Mouse (Mus musculus) stomach, embryonic 16.5 days (tissue): Measurements from ENCODE around the gene Irak3. TPM values are rescaled to one million over a fixed set of nuclear protein-coding genes. Genes with fewer than 3 reads are reported as not detected.
A peak's percentile ranks its signal among the peaks of the same experiment; 100 is the strongest.

Experiments
- ATAC-seq: fragments of 200-750 bp; cut with Nextera tagmentation; 2 replicates; pipeline ENCODE4 v1.8.0; 2017; ENCODE audit warnings: moderate number of reproducible peaks, moderate TSS enrichment; ENCODE audit not compliant: insufficient read depth, low FRiP score
- H3K27ac ChIP-seq: fragments of 300-500 bp; sonication (generic); 2 replicates; pipeline ENCODE4 v1.5.1; 2014; ENCODE audit warnings: low read length
- H3K27me3 ChIP-seq: fragments of 300-500 bp; sonication (generic); 2 replicates; pipeline ENCODE4 v1.6.1; 2014; ENCODE audit warnings: low read length, control low read depth, mixed read lengths; ENCODE audit not compliant: control insufficient read depth, insufficient read depth
- H3K36me3 ChIP-seq: fragments of 300-500 bp; sonication (generic); 2 replicates; pipeline ENCODE4 v1.6.1; 2014; ENCODE audit warnings: low read length; ENCODE audit not compliant: control insufficient read depth, insufficient read depth
- H3K4me1 ChIP-seq: fragments of 300-500 bp; sonication (generic); 2 replicates; pipeline ENCODE4 v1.6.1; 2014; ENCODE audit warnings: low read length, control low read depth, mixed read lengths; ENCODE audit not compliant: control insufficient read depth, insufficient read depth
- H3K4me2 ChIP-seq: fragments of 300-500 bp; sonication (generic); 2 replicates; pipeline ENCODE4 v1.6.1; 2014; ENCODE audit warnings: low read depth, low read length, mixed read lengths
- H3K4me3 ChIP-seq: fragments of 300-500 bp; sonication (generic); replicated peaks from 2 replicates; pipeline ENCODE4 v1.5.1; 2014; ENCODE audit warnings: mild to moderate bottlenecking, low read length
- H3K9ac ChIP-seq: fragments of 300-500 bp; sonication (generic); 2 replicates; pipeline ENCODE4 v1.6.1; 2014; ENCODE audit warnings: low read length
- H3K9me3 ChIP-seq: fragments of 300-500 bp; sonication (generic); replicated peaks from 2 replicates; pipeline ENCODE4 v1.6.1; 2016; ENCODE audit warnings: low read length, control low read depth; ENCODE audit not compliant: control insufficient read depth
- WGBS: fragments of 180-500 bp; shearing (Covaris S2); extraction: QIAGEN DNeasy Blood & Tissue Kit; methylation state at CpG from one replicate; pipeline ENCODE4 v1.1.7; 2014; 5-methylcytosine and 5-hydroxymethylcytosine counted together
- polyA plus RNA-seq: library from polyadenylated mRNA; unstranded; fragments of >200 nt; fragmentation: Nextera tagmentation; extraction: Ambion mirVana; gene quantifications from 2 replicates; pipeline ENCODE4 v1.2.1, GENCODE M21; 2015

Irak3 gene
- polyA plus RNA-seq, 1 experiment from 2014 or later, result 1.1 TPM

- Histone ChIP-seq H3K27ac (no peak overlapping the region), H3K9ac (no peak overlapping the region), H3K9me3 (no peaks in the 10 kb centered on the region), H3K4me1 (no peaks in the 10 kb centered on the region), H3K4me3 (no peak overlapping the region), H3K36me3 (no peaks in the 10 kb centered on the region), H3K27me3 (no peaks in the 10 kb centered on the region), H3K4me2 (no peak overlapping the region)
- no peak for ATAC-seq
- WGBS, result 72% methylated on average over 5 of the region's 5 CpGs
Observed at GRCm38 (mm10) chr10:120169841-120170240, 32.1 kb downstream of the Irak3 start.

- Histone ChIP-seq H3K4me3 (no peak overlapping the region), H3K27me3 (no peaks in the 10 kb centered on the region), H3K9me3 (no peaks in the 10 kb centered on the region), H3K9ac (peak overlapping the region; percentile 26; the same call in 1 of the 2 replicates), H3K36me3 (no peaks in the 10 kb centered on the region), H3K4me2 (no peak overlapping the region), H3K27ac (no peak overlapping the region; the same call in 1 of the 2 replicates), H3K4me1 (no peaks in the 10 kb centered on the region)
- WGBS, result 43% methylated on average over 10 of the region's 10 CpGs
- no peak for ATAC-seq
Observed at GRCm38 (mm10) chr10:120169064-120169463, 32.9 kb downstream of the Irak3 start.

- 71% methylated on average over 1 of the region's 1 CpGs for WGBS
- H3K4me2 ChIP-seq, result no peak overlapping the region
- no peaks in the 10 kb centered on the region for H3K9me3 ChIP-seq
- H3K4me3 ChIP-seq, result no peak overlapping the region
- no peaks in the 10 kb centered on the region for H3K36me3 ChIP-seq
- no peak overlapping the region for H3K27ac ChIP-seq
- H3K27me3 ChIP-seq, result no peaks in the 10 kb centered on the region
- no peaks in the 10 kb centered on the region for H3K4me1 ChIP-seq
- H3K9ac ChIP-seq, result no peak overlapping the region
- peak; percentile 56; the same call in 1 of the 2 replicates for ATAC-seq
Observed at GRCm38 (mm10) chr10:120168070-120168469, 33.9 kb downstream of the Irak3 start.

GRCm38 (mm10) chr10:120165793-120166503, 36.0 kb downstream of the Irak3 start:
- Histone ChIP-seq H3K4me3 (no peak overlapping the region), H3K27ac (no peak overlapping the region), H3K4me1 (no peaks in the 10 kb centered on the region), H3K9me3 (no peaks in the 10 kb centered on the region), H3K27me3 (no peaks in the 10 kb centered on the region), H3K9ac (no peak overlapping the region), H3K4me2 (no peak overlapping the region), H3K36me3 (no peaks in the 10 kb centered on the region)
- no peak for ATAC-seq
- 87% methylated on average over 17 of the region's 17 CpGs for WGBS

GRCm38 (mm10) chr10:120164931-120165792, 36.8 kb downstream of the Irak3 start:
- H3K9ac ChIP-seq, result no peak overlapping the region
- whole genome bisulfite sequencing, result 85% methylated on average over 19 of the region's 19 CpGs
- no peak for ATAC-seq
- no peak overlapping the region for H3K27ac ChIP-seq
- no peaks in the 10 kb centered on the region for H3K27me3 ChIP-seq
- no peak overlapping the region for H3K4me3 ChIP-seq
- H3K9me3 ChIP-seq, result no peaks in the 10 kb centered on the region
- no peaks in the 10 kb centered on the region for H3K36me3 ChIP-seq
- no peak overlapping the region for H3K4me2 ChIP-seq
- no peaks in the 10 kb centered on the region for H3K4me1 ChIP-seq

GRCm38 (mm10) chr10:120163490-120163889, 38.4 kb downstream of the Irak3 start:
- no peaks in the 10 kb centered on the region for H3K27me3 ChIP-seq
- H3K27ac ChIP-seq, result no peak overlapping the region
- H3K9ac ChIP-seq, result no peak overlapping the region
- H3K4me2 ChIP-seq, result no peak overlapping the region
- ATAC-seq, result no peak
- no peaks in the 10 kb centered on the region for H3K36me3 ChIP-seq
- 80% methylated on average over 7 of the region's 7 CpGs for WGBS
- no peaks in the 10 kb centered on the region for H3K9me3 ChIP-seq
- no peak overlapping the region for H3K4me3 ChIP-seq
- no peaks in the 10 kb centered on the region for H3K4me1 ChIP-seq

- Histone ChIP-seq H3K27me3 (no peaks in the 10 kb centered on the region), H3K36me3 (no peaks in the 10 kb centered on the region), H3K9me3 (no peaks in the 10 kb centered on the region), H3K4me3 (no peak overlapping the region), H3K9ac (no peak overlapping the region), H3K27ac (no peak overlapping the region), H3K4me2 (no peak overlapping the region), H3K4me1 (no peaks in the 10 kb centered on the region)
- 78% methylated on average over 10 of the region's 10 CpGs for WGBS
- ATAC-seq, result no peak
Observed at GRCm38 (mm10) chr10:120162840-120163239, 39.1 kb downstream of the Irak3 start.

GRCm38 (mm10) chr10:120160533-120160932, 41.4 kb downstream of the Irak3 start:
- WGBS, result 78% methylated on average over 9 of the region's 9 CpGs

GRCm38 (mm10) chr10:120153911-120154310, 48.0 kb downstream of the Irak3 start:
- 83% methylated on average over 2 of the region's 2 CpGs for WGBS
- no peak overlapping the region for H3K9ac ChIP-seq
- no peaks in the 10 kb centered on the region for H3K27me3 ChIP-seq
- no peak for ATAC-seq
- no peaks in the 10 kb centered on the region for H3K9me3 ChIP-seq
- H3K4me3 ChIP-seq, result no peak overlapping the region
- no peaks in the 10 kb centered on the region for H3K36me3 ChIP-seq
- H3K4me1 ChIP-seq, result no peaks in the 10 kb centered on the region
- H3K27ac ChIP-seq, result no peak overlapping the region
- no peak overlapping the region for H3K4me2 ChIP-seq

More at GRCm38 (mm10) chr10:120160533-120160932, 41.4 kb downstream of the Irak3 start:
- Histone ChIP-seq H3K9me3 (no peaks in the 10 kb centered on the region), H3K4me2 (no peak overlapping the region), H3K27me3 (no peaks in the 10 kb centered on the region), H3K36me3 (no peaks in the 10 kb centered on the region), H3K9ac (no peak overlapping the region), H3K4me1 (no peaks in the 10 kb centered on the region), H3K4me3 (no peak overlapping the region), H3K27ac (no peak overlapping the region)
- ATAC-seq, result no peak
